Mouse (Mus musculus): ENCODE measurements around the gene Zfp706.

DNA sequence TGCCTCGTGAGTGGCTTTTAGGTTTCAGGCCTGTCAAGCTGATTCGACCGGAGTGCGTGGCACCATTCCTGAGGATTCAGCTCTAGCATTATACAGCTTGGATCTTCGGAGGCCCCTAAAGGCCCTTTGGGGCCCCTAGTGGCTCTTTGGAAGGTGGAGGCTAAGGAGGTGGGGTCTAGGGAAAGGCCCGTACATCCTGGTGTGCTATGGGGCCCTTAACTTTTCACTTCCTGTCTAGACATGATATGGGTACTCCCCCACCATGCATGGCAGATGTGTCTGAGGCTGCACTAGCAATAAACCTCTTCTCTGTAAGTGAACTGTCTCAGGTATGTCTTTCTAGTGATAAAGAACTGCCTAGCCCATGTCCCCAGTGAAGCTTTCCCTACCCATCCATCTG, 44.6 kb downstream of the Zfp706 start:
- TF ChIP-seq CTCF (IDR thresholded peaks at IDR 0.05; ENCODE audit: low read depth): no peak
- no peak for TF ChIP-seq EP300 (IDR thresholded peaks at IDR 0.05; ENCODE audit: low read depth)

Measured in heart, postnatal 0 days (tissue).